Mouse (Mus musculus) ovary, postnatal 36 days (tissue): ENCODE measurements around the gene Cnih1.
"Not testable (repeated sequence)": the region's sequence is repeated elsewhere in the genome, so short reads cannot be mapped to it uniquely, and the experiment has no call there.

ENCODE experiments used
- DNase-seq: peaks from one replicate; pipeline ENCODE4 v3.0.0; 2022; ENCODE audit warnings: low spot score, mixed read lengths

The Cnih1 gene

DNA sequence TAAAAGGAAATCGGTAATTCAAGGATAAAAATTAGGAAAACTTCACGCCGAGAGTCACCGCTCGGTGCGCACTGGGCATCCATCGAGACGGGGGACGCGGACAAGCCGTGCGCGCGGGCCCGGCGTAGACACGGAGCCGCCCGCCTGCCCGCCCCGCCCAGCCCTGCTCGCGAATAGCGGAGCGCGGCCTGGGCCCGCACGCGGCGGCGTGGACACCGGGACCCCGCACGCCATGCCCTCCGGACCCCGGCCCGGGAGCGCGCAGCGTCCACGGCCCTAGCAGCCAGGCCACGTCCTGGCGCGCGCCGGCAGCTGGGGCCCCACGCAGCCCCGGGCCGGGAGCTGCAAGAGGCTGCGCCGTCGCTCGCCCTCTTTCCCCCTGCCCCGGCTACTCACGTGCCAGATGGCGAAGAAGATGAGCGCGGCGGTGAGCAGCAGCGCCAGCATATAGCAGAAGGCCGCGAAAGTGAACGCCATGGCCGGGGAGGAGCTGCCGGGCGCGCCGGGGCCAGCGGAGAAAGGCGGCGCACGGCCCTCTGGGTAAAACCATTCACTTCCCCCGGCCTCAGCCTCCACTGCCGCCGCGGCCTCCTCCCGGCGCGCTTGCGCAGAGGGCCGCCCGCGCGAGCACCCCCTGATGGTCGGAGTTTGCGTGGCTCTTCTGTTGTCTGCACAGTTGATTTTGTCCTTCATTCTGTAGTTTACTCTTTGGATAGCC is at the start of gene Cnih1:
Gene Cnih1 (minus strand): TSS at position 625 of the 718 bp plus-strand sequence.
- peak; percentile 94 for DNase-seq

DNA sequence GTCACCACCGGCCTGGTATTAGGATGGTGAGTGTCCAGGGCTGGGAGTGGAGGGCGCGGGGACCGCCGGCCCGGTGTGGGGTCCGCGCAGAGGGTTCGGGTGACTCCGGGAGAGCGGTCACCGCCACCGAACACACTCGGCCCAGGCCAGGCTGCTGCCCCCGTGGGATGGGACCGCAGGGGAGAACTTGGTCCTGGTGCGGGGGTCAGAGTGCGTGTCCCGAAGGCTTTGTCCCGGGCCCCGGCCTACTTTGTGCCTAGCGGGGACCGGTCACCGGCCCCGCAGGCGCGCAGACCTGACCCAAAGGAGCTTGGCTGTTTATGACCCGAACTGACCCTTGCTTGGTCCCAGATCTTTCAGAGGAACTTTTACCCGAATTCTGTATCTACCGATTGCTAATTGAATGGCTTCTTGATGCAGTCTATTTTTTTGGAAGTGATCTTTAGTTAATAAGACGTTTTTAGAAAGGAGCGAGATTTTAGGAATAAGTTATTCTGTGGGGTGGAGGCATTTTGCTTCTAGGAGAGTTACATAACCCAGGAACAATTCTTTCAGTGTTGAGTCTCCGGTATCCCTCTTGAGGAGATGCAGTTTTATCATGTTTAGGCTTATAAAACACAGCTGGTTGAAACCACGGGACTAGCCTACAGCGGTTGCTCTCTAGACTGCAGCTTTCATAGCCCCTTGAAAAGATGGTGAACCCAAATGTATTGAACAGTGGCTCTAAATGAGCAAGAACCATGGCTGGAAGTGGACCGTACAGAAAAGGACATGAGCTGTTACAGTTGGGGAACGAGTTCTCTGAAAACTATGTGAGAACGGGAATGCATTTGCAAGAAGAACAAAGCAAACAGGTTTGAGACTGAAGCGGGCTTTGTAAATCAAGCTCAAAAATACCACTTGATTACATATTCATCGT is 44.4 kb upstream of the Cnih1 start:
- DNase-seq: no peak

DNA sequence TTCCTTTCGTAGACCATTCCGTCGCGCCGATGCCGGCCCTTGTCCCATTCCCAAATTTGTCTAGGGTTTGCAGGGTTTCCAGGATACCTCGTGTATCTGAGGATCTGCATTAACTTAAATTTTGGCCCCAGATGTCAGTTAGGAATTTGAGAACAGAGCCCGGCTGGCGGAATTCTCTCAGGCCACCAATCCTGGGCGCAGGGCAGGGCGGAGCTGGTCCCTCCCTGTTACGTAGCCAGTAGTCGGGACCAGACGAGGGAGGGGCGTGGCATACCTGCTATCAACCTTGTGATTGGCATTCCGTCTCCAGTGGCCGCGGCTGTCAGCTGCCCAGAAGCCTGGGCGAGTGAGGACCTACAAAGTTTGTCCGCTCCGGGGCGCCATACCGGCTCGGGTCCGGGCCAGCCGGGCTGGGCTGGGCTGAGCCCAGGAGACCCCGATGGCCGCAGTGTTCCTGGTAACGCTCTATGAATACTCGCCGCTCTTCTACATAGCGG is 43.7 kb upstream of the Cnih1 start, which contains the start of gene Cgrrf1:
Gene Cgrrf1 (plus strand): TSS at position 289 of the 497 bp plus-strand sequence.
- peak; percentile 94 for DNase-seq

DNA sequence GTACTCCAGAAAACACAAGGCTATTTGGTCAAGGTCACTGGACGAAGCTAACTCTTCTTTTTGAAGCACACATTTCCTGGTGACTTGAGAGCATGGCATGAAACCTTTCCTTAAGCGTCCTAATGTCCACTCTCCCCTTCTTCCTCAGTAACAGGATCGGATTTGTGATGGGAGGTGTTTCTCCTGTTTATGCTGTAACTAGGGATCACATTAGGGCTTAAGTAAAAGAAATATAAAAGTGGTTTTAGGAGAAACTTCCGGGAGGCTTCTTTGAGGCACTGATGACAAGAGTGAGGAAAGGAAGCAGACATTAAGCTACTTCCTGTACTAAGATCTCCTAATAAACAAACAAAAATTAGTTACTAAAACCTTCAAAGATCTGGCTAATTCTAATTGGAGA is 43.1 kb upstream of the Cnih1 start:
- DNase-seq: no peak

DNA sequence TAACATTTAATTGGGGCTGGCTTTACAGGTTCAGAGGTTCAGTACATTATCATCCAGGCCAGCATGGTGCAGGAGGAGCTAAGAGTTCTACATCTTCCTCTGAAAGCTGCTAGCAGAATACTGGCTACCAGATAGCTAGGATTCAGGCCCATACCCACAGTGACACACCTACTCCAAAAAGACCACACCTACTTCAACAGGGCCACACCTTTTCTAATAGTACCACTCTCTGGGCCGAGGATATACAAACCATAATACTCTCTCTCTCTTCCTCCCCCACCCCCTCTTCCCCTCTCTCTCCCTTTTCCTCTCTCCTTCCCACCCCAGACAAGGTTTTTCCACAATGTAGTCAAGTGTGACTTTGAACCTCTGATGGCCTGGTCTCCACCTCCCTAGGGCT is 39.2 kb upstream of the Cnih1 start:
- DNase-seq: no peak

DNA sequence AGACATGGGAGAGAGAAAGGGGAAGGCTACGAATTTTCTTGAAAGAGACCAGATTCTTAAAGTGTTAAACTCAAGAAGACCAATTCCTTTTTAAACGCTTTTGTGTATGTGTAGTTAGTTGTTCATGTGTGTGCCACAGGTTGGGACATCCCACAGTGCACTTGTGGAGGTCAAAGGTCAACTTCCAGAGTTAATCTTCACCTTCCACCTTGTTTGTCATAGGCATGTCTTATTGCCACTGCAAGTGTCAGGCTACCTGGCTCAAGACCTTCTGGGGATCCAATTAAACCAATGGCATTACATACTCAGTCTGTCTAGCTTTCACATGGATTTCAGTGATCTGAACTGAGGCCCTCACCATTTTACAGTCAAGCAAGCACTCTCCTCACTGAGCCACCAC is 35.8 kb upstream of the Cnih1 start:
- DNase-seq: no peak

DNA sequence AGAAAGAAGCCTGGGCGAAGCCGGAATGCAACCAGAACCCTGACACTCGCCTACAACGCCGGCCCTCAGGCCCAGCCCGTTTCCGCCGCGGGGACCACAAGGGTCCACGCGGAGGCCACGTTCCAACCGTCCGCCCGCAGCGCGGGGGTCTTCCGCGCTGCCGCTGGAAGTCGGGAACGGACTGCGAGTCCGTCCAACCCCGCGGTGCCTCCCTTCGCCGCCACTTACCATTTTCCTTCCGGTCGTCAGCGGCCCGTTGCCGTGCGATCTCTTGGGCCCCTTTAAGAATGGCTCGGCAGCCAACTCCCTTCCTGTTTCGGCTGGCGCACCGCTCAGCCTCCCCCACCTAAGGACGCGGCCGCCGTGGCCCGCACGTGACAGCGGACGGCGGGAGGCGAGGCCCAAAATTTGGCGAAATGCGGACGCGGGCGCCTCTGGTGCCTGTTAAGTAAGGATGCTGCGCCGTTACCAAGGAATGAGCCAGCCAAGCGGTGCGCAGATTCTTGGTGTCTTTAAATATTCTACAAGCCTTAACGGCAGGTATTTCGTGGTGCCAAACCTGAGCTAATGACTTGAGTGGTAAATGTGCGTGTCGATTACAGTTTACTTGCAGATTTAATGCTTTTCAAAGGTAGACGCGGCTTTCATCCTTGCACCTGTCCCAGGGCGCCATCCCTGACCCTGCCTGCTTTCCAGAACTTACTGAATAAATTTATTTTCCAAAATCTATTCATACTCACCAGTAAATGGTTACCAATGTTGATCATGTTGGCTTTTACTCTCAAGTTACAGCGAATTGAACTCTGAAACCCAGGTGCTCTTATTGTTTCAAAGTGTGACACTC is 33.9 kb upstream of the Cnih1 start, which contains the start of gene Gmfb:
Gene Gmfb (minus strand): TSS at position 370 of the 844 bp plus-strand sequence.
- peak; percentile 96 for DNase-seq

DNA sequence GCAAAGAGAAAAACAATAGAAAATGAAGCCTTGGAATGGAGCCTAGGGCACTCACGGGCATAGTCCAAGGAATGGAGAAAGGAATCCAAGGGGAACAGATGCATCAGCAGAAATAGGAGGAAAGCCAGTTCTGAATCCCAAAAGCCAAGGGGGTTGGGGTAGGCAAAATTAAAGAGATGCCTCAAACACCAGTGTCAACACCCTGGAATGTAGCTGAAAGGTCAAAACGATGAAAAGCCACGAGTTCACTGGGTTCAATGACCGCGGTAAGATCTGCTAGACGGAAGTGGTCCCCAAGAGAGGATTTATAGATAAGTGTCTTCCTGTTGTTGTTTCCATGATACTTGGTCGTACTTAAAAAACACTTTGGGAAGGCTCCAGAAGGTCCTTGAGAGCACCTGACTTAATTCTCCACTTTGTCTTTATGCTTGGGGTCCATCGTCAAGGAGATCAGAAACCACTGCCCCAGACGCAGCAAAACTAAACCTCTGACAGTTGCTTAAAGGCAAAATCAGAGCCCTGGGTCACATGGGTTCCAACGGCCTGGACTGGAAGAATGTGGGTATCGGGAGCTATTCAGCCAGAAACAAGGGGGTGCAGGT is 33.2 kb upstream of the Cnih1 start:
- DNase-seq: no peak

DNA sequence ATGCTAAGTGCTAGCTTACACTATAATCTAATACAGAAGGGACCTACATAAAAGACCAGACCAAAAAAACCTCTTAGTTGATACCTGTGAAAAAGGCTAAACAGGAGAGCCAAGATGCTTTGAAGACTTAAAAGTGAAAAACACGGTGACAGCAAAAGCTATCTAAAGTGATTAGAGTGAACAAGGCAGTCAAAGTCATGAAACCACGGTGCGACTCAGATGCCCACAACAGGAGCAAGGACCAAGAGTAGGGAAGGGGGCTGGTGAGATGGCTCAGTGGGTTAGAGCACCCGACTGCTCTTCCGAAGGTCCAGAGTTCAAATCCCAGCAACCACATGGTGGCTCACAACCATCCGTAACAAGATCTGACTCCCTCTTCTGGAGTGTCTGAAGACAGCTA is 31.8 kb upstream of the Cnih1 start:
- not testable (repeated sequence) for DNase-seq

DNA sequence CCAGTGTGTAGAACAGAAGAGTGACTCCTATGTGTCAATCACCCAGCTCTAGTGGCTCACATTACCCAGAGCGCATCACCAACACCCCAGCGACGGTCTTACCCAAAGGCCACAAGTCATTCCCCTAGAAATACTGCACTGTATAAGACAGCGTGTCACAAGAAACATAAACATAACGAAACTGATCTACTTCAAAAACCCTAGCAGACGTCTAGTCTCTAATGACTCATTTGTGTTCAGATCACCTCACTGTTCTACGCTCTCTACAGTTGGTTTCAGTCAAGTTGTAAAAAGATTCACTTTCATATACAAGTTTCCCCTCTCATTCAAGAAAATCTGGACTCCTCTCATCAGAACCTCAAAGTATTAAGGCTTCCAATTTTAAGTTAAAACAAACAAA is 30.5 kb upstream of the Cnih1 start:
- no peak for DNase-seq

DNA sequence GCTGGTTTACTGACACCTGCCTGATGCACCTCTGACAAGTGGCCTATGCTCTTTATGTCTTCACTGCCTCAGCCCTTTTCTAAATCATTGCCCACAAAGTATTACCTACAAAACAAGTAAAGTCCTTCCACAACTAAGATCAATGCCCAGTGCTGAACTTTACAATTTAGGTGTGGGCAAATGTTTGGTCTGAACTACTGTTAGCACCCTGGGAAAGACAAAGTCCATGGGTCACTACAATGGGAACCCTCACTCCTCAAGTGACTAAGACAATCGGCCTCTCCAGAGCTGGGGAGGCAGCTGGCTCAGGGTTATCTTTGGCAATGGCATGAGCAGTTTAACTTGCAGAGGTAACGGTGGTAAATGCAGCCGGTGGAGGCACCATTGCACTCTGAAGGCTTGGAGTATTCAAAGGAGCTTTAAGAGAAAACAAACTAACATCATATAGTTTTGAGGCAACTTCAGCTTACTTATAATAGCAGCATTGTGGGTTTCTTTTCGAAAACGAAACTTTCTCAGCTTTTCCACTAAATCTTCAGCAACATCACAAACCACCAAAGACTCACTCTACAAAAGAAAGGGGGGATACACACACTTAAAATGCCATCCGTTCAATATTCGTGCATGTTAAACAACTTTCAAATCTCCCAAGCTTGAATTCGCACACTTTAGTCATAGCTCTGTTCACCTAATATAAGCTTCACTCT is 28.9 kb upstream of the Cnih1 start:
- no peak for DNase-seq

DNA sequence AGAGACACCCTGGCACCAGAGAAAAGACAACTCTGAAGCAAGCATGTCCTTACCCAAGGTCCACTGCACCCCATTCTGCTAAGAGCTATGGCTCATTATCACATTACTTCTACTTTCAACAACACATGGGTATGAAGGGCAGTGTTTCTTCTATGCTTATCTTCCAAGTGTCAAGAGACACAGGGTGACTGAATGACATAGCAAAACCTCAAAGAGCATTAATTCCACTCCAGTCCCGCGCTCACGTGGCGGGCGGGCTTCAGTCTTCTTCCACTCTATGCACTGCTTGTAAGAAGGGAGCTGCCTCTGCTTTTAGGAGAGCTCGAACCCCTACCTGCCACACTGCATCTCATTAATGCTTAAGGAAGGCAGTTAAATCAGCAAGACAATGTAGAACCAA is 27.4 kb upstream of the Cnih1 start:
- no peak for DNase-seq

DNA sequence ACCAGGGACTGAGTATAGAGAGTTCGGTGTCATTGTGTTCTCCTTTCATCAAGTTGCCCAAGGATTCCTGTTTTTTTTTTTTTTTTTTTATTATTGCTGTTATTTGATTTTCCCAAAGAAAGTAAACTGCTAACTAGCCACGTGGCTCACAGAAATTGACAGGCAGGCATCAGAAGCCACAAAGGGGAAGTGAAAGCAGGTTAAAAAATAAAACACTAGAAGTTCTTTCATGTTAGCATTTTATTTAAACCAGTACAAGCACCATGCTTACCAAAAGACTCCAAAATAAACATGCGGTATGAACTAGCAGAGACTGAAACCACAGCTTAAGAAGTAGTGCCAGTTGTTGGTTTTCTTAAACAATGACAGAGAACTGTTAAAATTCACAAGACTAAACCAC is 19.7 kb upstream of the Cnih1 start:
- no peak for DNase-seq

DNA sequence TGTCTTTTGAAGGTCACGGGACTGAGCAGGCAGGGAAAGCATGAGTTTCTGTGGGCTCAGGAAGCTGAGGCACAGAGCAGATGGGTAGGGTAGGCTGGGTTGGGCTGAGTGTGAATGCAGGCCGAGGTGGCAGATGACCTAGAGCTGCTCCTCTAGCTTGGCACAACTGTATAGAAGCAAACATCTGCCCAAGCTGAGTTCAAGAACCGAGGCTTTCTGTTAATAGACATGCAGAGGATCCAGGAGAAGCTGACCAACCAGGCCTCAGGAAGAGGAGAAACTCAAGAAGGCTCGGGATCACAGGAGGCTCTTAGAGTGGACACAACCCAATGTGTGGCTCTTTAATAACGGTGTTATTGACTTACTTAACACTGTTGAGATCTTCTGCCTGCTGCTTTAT is 18.0 kb upstream of the Cnih1 start:
- no peak for DNase-seq

DNA sequence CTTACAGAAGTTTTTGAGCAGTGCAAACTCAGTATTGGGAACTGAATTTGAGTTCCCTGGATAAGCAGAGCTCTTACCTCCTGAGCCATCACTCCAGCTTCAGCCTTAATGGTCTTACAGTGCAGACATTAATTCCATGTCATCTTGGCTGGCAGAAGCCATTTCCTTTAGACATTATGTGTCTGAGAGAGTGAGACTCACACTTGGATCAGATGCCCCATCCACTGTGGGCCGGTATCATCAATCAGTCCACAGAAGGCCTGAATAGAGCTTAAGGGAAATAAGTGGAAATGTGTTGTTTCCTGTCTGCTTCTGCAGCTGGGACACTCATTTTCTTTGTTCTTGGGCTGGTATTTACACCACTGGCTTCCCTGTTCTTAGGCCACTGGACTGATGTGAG is 15.6 kb upstream of the Cnih1 start:
- no peak for DNase-seq

DNA sequence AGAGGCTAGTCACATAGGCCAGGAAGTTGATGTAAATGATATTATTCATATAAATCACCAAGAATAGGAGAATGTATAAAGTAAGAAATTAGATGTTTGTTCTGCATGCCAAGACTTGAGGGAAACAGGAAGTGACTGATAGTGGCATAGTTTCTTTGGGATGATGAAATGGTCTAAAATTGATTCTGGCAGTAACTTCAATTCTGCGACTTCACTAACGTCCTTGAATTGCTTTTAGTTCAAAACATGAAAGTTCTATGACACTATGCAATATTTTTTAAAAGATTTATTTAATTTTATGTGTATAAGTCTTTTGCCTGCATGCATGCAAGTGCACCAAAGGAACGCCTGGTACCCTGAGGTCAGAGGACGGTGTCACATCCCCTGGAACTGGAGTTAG is 15.0 kb upstream of the Cnih1 start:
- DNase-seq: no peak

DNA sequence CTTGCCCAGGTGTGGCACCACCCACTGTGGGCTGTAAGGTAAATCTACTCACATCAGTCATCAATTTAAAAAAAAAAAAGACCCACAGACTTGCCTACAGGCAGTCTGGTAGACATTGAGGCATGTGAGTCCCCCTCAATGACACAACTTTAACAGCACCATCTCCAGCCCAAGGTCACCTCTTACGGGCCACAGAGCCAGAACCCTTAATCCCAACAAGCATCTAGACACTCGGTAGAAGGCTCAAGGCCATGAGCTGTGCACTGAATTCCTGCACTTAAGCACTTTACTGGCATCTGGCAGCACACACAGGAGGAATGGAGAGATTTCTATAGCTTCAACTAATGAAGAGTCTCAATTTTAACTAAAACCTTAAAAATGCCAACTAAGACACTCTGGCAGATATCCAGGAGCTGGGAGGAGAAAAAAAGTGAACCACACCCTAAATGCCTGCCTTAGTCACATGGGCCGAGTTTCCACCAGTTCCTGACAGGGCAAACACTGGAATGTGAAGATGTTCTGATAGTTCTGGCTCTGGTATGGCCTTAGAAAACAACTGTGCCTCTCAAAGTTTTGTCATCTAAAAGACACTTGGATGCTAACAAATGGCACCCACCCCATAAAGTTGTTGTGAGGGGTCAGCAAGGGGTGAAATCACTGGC is 12.6 kb upstream of the Cnih1 start:
- no peak for DNase-seq

DNA sequence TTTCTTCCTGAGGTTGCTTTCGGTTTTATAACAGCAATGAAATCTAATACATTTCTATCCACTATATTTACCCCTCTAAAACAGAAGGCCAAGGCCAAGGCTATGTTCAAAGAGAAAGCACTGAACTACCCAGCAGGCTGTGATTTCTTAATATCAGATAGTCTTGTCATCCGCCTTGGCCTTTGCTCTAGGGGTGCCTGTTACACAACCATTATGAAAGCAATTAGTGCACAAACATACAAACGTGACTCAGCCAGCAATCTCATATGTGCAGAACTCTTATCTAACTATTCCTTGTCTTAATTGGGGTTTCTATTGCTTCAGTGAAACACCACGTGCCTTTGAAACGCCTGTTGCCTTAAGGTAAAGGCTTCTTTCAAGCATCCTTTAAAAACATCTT is 5.9 kb upstream of the Cnih1 start:
- no peak for DNase-seq

DNA sequence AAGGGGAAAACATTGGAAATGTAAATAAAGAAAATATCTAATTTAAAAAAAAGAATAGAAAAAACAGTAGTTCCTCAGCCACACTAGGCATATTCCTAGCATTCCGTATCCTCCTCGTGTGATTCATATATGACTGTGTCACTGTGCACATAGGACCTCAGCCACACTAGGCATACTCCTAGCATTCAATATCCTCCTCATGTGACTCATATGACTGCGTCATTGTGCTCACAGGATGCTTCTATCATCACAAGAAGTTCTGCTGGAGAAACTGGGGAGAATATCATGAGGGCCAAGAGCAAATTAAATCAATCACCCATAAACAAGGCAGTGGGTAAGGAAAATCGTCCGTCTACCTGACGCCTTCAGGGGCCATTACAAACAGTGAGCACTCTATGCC is 2.5 kb upstream of the Cnih1 start:
- DNase-seq: no peak

DNA sequence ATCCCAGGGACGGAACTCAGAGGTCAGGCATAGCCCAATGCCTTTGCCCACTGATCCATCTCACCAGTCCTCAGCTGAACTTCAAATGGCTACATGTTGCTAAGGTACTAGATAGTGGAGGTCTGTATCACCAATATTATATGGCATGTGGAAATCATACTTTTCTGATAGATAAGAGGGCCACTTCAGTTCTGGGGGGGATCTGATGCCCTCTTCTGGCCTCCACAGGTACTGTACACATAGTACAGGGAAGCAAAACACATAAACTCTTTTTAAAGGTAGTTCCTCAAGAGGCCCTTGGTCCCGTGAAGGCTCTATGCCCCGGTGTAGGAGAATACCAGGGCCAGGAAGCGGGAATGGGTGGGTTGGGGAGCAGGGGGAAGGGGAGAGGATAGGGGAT is 2.1 kb upstream of the Cnih1 start:
- DNase-seq: no peak

DNA sequence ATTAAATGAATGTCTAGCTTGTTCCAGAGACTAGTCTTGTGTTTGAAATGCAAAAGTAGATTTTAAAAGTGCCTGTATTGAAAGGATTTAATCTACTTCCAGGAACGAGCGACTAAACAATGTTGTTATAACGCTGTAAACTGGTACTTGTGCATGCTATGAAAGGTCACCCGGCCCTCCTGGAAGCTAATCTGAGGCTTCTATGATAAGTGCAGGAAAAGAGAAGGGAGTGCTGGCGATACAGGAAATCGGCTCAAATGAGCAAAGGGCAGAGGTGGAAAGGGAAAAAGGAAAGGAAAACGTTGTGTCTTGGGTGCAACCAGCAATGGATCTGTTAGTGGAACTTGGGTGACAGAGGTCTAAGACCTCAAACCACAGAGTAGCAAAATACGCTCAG is 292 bp upstream of the Cnih1 start:
- no peak for DNase-seq
